Mouse (Mus musculus) frontal cortex, postnatal 25 days (tissue): ENCODE measurements around the gene Fbxl3.

Source experiments
- DNase-seq, 2 experiments: peaks; one replicate each; pipeline ENCODE4 v3.0.0; 2022; ENCODE audit warnings: low spot score in 2 of 2

Gene Fbxl3

DNA sequence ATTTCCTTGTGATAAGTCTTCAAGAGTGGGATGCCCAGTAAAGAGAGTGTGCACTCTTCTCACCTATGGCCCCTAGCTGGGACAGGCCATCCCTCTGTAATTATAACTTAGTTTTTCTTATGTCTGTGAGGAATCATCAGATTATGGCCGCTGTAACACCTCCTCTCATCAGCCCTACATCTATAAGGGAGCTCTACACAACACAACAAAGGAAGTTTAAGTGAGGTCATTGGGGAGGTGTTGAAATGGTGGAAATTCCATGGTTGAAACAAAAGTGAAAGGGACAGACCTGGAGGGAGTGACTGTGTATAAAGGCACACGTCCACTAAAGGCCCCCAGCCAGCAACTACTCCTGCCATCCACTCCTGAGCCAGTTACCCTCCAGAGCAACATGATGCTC lies 52.7 kb downstream of the Fbxl3 start, which contains the start of gene Acod1:
Gene Acod1, plus strand, starts transcription at position 301 of the 400 bp plus-strand sequence.
- DNase-seq, result no peak

GRCm38 (mm10) chr14:103037016-103037415 lies 62.4 kb downstream of the Fbxl3 start:
- DNase-seq, result no peak

- no peak for DNase-seq
Observed at GRCm38 (mm10) chr14:103034076-103034475, 65.3 kb downstream of the Fbxl3 start.

DNA sequence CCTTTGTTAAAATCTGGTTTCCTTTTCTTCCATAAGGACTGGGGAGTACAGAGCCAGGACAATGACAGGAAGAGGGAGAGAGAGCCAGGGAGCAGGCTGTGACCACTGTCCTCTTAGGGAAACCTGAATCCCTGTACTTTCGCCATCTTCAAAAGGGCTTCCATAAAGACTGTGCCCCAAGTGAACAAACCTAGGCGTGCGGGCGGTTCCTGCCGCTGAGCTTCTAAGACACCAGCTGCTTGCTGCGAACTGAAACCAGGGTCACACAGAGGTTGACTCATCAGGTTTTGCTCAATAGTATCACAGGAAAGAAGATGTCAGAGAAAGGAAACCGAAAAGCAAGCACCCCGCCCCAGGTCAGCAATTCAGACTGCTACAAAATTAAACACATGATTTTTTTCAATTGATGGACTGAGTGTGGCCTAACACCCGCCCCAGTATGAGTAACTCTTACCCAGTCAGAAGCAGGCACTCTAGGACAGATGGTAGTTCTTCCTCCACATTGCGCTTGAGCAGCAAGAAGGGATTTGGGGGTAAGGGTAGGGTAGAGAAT lies 66.0 kb downstream of the Fbxl3 start:
- DNase-seq, result no peak
